Mouse (Mus musculus) limb, embryonic 15.5 days (tissue): ENCODE measurements around the gene Dad1. TPM values are rescaled to one million over a fixed set of nuclear protein-coding genes. Genes with fewer than 3 reads are reported as not detected.

ENCODE experiments used
- ATAC-seq: fragments of 200-750 bp; cut with Nextera tagmentation; 2 replicates; pipeline ENCODE4 v1.8.0; 2017; ENCODE audit warnings: low read depth, moderate TSS enrichment; ENCODE audit not compliant: insufficient number of reproducible peaks, low FRiP score, low TSS enrichment
- H3K27ac ChIP-seq: fragments of 300-500 bp; sonication (generic); 2 replicates; pipeline ENCODE4 v1.5.1; 2015; ENCODE audit warnings: moderate library complexity, mild to moderate bottlenecking, inconsistent platforms
- H3K27me3 ChIP-seq: fragments of 300-500 bp; sonication (generic); 2 replicates; pipeline ENCODE4 v1.6.1; 2015; ENCODE audit warnings: inconsistent platforms
- H3K36me3 ChIP-seq: fragments of 300-500 bp; sonication (generic); 2 replicates; pipeline ENCODE4 v1.6.1; 2015; ENCODE audit warnings: inconsistent platforms
- H3K4me1 ChIP-seq: fragments of 300-500 bp; sonication (generic); 2 replicates; pipeline ENCODE4 v1.6.1; 2015; ENCODE audit warnings: inconsistent platforms
- H3K4me2 ChIP-seq: fragments of 300-500 bp; sonication (generic); 2 replicates; pipeline ENCODE4 v1.6.1; 2015; ENCODE audit warnings: mild to moderate bottlenecking, inconsistent platforms
- H3K4me3 ChIP-seq: fragments of 300-500 bp; sonication (generic); 2 replicates; pipeline ENCODE4 v1.5.1; 2015; ENCODE audit warnings: mild to moderate bottlenecking, inconsistent platforms
- H3K9ac ChIP-seq: fragments of 300-500 bp; sonication (generic); 2 replicates; pipeline ENCODE4 v1.6.1; 2015; ENCODE audit warnings: inconsistent platforms
- H3K9me3 ChIP-seq: fragments of 300-500 bp; sonication (generic); 2 replicates; pipeline ENCODE4 v1.6.1; 2016; ENCODE audit warnings: inconsistent platforms
- WGBS: fragments of 180-500 bp; shearing (Covaris S2); methylation state at CpG from one replicate; pipeline ENCODE4 v1.1.7; 2015; 5-methylcytosine and 5-hydroxymethylcytosine counted together
- polyA plus RNA-seq: library from polyadenylated mRNA; unstranded; fragments of >200 nt; fragmentation: Nextera tagmentation; extraction: Ambion mirVana; gene quantifications from 2 replicates; pipeline ENCODE4 v1.2.1, GENCODE M21; 2015

Dad1 gene
- polyA plus RNA-seq, 1 experiment from 2014 or later, result 403 TPM

DNA sequence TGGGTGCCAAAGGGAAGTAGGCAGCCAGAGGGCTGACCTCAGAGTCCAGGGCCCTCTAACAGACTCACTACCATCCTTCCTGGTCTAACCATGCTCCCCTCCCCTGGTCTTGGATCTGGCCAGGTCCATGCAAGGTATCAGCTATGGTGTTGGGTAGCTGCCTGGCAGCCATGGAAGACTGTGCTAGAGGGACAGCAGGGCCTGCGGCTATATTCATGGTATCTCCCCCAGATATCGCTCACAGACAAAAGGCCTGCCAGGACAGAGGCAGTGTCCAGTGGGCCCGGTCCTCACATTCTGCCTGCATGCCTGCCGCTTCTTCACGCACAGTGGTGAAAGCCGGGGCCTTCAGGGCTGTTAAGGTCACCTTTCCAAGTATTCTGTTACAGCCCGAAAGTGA lies 10.3 kb upstream of the Dad1 start:
- H3K27me3 ChIP-seq, result no peaks in the 10 kb centered on the region
- H3K4me2 ChIP-seq, result no peak overlapping the region
- H3K9me3 ChIP-seq, result no peaks in the 10 kb centered on the region
- WGBS, result 92% methylated on average over 7 of the region's 7 CpGs
- peaks cover 57% of the 10 kb centered on the region for H3K36me3 ChIP-seq
- H3K4me1 ChIP-seq, result peaks cover 9% of the 10 kb centered on the region
- H3K4me3 ChIP-seq, result no peak overlapping the region
- H3K9ac ChIP-seq, result no peak overlapping the region
- ATAC-seq, result no peak
- H3K27ac ChIP-seq, result no peak overlapping the region

DNA sequence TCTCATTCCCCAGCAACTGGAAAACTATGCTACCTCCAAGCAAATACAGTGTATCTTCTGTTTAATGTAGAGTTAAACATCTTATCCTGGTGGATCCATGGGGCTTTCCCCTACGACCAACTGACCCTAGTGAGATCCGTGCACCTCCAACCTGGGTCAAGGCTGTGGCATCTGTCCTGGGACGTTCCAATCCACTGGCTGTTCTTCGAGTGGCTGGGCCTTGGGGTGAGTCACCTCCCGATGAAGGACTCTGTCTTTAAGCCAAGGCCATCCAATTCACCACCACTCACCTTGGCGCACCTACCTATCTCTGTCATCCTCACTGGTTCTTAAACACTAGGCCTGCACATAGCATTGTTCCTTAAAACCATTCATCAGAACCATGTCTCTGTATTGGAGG lies 9.2 kb upstream of the Dad1 start:
- H3K9ac ChIP-seq, result no peak overlapping the region
- H3K4me2 ChIP-seq, result no peak overlapping the region
- H3K27ac ChIP-seq, result no peak overlapping the region
- peaks cover 17% of the 10 kb centered on the region for H3K4me1 ChIP-seq
- no peaks in the 10 kb centered on the region for H3K9me3 ChIP-seq
- H3K27me3 ChIP-seq, result no peaks in the 10 kb centered on the region
- peaks cover 46% of the 10 kb centered on the region for H3K36me3 ChIP-seq
- 94% methylated on average over 6 of the region's 6 CpGs for WGBS
- no peak for ATAC-seq
- H3K4me3 ChIP-seq, result no peak overlapping the region

DNA sequence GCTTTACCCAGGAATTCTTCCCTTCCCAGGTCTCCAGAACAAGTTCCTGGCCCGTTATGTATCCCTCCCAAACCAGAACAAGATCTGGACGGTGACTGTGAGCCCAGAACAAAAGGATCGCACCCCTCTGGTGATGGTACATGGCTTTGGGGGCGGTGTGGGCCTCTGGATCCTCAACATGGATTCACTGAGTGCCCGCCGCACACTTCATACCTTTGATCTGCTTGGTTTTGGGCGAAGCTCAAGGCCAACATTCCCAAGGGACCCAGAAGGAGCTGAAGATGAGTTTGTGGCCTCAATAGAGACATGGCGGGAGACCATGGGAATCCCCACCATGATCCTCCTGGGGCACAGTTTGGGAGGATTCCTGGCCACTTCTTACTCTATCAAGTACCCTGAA lies 8.7 kb upstream of the Dad1 start:
- H3K27ac ChIP-seq, result no peak overlapping the region

DNA sequence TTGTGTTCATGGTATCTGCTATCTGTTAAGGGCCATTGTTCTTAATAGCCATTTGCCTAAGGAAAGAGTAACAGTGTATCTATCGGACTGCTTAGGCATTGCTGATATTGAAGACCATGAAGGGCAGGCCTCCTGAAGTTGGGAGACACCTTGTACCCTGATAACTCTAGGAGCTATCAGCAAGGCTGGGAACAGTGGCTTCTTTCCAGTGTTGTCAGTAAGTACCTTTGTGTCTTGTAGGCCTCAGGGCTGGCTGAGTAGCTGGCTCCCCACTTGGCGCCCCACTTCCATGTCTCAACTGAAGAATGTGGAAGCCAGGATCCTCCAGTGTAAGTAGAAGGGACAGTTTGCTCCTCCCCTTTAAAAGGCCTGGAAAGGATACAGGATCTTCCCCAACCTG lies 7.5 kb upstream of the Dad1 start:
- H3K36me3 ChIP-seq, result peaks cover 30% of the 10 kb centered on the region

More for the DNA sequence above, 8.7 kb upstream of the Dad1 start:
- H3K4me3 ChIP-seq, result no peak overlapping the region
- no peak overlapping the region for H3K9ac ChIP-seq
- H3K36me3 ChIP-seq, result peaks cover 42% of the 10 kb centered on the region
- no peaks in the 10 kb centered on the region for H3K27me3 ChIP-seq
- 90% methylated on average over 8 of the region's 8 CpGs for WGBS
- no peak overlapping the region for H3K4me2 ChIP-seq
- H3K9me3 ChIP-seq, result no peaks in the 10 kb centered on the region
- no peak for ATAC-seq
- peaks cover 17% of the 10 kb centered on the region for H3K4me1 ChIP-seq

DNA sequence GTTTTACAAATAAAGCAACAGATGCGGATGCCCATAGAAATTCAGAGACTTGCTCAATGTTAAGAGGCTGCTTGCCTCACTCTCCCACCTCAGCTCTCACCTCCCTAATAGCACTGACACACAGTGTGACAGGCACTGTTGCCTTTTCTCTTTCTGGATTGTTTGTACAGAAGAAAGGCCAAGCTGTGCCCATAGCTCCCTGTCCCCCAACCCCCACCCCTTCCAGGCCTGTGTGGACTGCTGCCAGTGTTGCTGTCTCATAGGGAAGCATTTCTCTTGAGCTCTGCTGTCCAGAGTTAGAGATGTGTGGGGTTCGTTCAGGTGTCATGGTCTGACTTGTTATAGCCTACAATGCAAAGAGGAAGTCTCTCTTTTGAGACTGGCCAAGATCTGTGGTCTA lies 6.3 kb upstream of the Dad1 start:
- Histone ChIP-seq H3K27ac (no peak overlapping the region), H3K27me3 (no peaks in the 10 kb centered on the region), H3K36me3 (peaks cover 25% of the 10 kb centered on the region), H3K4me1 (peaks cover 17% of the 10 kb centered on the region), H3K9me3 (no peaks in the 10 kb centered on the region), H3K4me2 (peak overlapping the region; percentile 80), H3K9ac (no peak overlapping the region), H3K4me3 (peak overlapping the region; percentile 61)
- ATAC-seq, result no peak
- WGBS, result 74% methylated on average over 2 of the region's 2 CpGs

More for the DNA sequence above, 7.5 kb upstream of the Dad1 start:
- Histone ChIP-seq H3K9me3 (no peaks in the 10 kb centered on the region), H3K27me3 (no peaks in the 10 kb centered on the region), H3K4me3 (no peak overlapping the region), H3K4me1 (peaks cover 17% of the 10 kb centered on the region), H3K27ac (no peak overlapping the region), H3K4me2 (no peak overlapping the region), H3K9ac (no peak overlapping the region)
- no peak for ATAC-seq
- WGBS, result 95% methylated on average over 2 of the region's 2 CpGs

DNA sequence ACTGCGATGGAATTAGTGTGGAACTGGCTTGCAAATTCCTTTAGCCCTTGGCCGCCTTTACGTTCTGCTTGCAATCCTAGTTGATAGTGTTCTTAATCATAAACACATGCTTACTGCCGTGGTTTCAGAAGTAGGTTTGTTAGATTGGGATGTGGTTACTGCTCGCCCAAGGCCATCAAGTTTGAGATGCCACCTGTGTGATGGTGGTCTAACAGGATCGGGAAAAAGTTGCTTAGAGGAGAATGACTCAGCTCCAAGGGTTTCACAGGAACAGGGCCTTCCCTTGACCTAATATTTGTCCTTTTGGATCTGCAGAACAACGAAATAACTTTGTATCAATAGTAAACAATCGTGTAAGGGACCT lies 5.8 kb upstream of the Dad1 start:
- 11% methylated on average over 8 of the region's 8 CpGs for WGBS
- no peak for ATAC-seq
- peaks cover 20% of the 10 kb centered on the region for H3K4me1 ChIP-seq
- H3K27ac ChIP-seq, result peak overlapping the region; percentile 64
- H3K4me3 ChIP-seq, result peak overlapping the region; percentile 61
- H3K4me2 ChIP-seq, result peak overlapping the region; percentile 80
- peaks cover 20% of the 10 kb centered on the region for H3K36me3 ChIP-seq
- no peaks in the 10 kb centered on the region for H3K9me3 ChIP-seq
- H3K27me3 ChIP-seq, result no peaks in the 10 kb centered on the region
- peak overlapping the region; percentile 55 for H3K9ac ChIP-seq

DNA sequence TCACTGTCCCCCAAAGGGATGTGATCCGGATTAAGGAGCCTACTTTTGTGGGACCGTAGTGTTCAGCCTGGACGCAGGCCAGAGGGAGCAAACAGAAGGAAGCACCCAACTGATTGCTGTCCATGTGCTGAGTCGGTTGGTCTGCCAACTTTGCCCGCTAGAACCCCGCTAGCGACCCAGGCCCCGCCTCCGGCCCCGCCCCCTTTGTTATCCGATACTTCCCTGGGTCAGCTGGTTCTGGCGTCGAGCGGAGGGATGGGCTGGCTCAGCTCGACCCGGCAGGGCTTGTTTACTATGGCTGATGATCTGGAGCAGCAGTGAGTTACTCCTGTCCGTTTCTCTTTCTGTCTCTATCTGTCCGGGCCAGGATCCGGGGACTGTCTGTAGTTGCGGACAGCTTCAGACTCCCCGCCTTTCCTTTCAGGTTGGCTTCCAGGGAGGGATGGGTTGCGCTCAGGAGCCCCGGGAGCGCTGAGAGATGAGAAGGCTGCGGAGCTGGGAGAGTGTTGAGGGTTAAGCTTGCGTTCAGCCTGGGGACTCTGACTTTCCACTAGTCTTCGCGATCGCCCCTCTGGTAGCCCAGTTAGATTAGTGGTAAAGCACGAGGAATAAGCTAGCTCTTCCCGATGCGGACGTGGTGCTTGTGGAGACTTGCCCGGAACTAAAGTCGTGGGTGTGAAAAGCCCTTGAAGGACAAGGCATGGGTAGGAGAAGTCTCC lies 5.3 kb upstream of the Dad1 start:
- H3K4me1 ChIP-seq, result peaks cover 24% of the 10 kb centered on the region
- H3K4me3 ChIP-seq, result peak overlapping the region; percentile 61
- peak overlapping the region; percentile 80 for H3K4me2 ChIP-seq
- peak overlapping the region; percentile 64 for H3K27ac ChIP-seq
- peak; percentile 91 for ATAC-seq
- no peaks in the 10 kb centered on the region for H3K9me3 ChIP-seq
- under 1% methylated on average over 35 of the region's 35 CpGs for WGBS
- peaks cover 17% of the 10 kb centered on the region for H3K36me3 ChIP-seq
- peak overlapping the region; percentile 55 for H3K9ac ChIP-seq
- no peaks in the 10 kb centered on the region for H3K27me3 ChIP-seq

DNA sequence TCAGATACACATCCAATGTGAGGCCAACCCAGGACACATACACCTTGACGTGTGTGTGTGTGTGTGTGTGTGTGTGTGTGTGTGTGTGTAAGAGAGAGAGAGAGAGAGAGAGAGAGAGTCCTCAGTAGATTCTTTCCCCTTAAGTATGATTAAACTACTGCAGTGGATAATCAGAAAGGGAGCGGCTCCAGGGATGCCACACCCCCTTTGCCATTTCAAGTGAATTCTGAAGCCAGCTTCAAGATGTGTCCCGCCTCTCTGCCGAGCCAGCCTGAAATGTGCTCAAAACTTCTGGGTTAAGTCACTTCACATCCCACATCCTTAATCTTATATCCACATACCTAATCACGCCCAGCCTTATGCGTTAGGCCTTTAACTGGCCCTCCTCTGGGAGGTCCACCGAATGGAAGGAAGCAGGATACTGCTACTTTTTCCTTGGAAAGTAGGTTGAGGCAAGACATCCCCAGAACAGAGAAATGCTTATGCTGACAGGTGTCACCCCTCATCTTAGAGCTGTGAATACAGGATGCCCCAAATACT lies 4.3 kb upstream of the Dad1 start:
- Histone ChIP-seq H3K4me2 (peak overlapping the region; percentile 80), H3K36me3 (peaks cover 9% of the 10 kb centered on the region), H3K4me1 (peaks cover 24% of the 10 kb centered on the region), H3K27me3 (no peaks in the 10 kb centered on the region), H3K27ac (no peak overlapping the region), H3K9me3 (no peaks in the 10 kb centered on the region), H3K4me3 (peak overlapping the region; percentile 61; the same call in 1 of the 2 replicates), H3K9ac (no peak overlapping the region)
- WGBS, result 61% methylated on average over 7 of the region's 7 CpGs
- ATAC-seq, result no peak

DNA sequence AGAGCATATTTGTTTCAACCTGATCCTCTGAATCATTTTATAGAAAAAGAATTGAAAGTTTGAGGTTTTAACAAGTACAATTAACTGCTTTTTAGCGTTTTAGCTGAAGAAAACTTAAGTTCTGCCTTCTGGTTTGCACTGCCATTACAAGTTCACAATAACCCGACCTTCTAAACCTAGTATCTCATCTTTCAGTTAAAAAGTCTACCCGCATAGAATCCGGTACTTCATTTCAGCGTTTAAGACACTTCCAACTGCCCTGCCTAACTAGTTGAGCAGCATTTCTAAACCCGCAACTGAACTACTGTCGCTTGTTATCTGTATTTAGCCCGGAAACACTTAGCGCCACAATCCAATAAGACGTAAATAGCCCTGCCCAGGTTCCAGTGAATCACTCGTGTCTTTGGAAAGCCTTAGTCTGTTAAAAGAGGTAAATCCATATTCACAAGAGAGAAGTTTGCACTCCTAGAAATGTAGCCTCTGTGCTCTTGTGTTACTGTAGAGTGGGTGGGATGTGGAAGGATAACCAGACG lies 832 bp upstream of the Dad1 start:
- H3K9me3 ChIP-seq, result no peaks in the 10 kb centered on the region
- WGBS, result 55% methylated on average over 12 of the region's 12 CpGs
- H3K4me1 ChIP-seq, result peaks cover 41% of the 10 kb centered on the region
- ATAC-seq, result no peak
- peak overlapping the region; percentile 68 for H3K4me2 ChIP-seq
- no peaks in the 10 kb centered on the region; the same call in 1 of the 2 replicates for H3K36me3 ChIP-seq
- no peaks in the 10 kb centered on the region for H3K27me3 ChIP-seq
- peak overlapping the region; percentile 79 for H3K4me3 ChIP-seq
- no peak overlapping the region for H3K9ac ChIP-seq
- H3K27ac ChIP-seq, result no peak overlapping the region

DNA sequence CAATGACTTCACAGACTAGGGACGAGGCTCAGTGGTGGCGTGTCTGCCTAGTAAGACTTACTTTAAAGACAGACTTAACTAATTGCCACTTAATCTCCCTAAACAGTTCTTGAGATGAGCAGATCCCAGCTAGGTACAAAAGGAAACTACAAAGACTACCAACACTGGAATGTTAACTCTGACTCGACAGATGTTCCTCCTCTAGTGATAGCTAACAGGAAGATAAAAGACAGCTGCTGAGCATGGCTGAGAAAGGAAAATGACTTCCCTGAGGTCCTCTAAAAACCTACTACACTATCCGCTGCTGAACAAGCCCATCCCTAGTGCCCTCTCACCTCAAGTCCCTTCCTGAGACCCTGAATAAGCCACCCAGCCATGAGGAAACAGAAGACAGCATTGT lies 3.8 kb downstream of the Dad1 start:
- no peak overlapping the region for H3K9ac ChIP-seq
- 45% methylated on average over 4 of the region's 4 CpGs for WGBS
- no peak overlapping the region for H3K4me3 ChIP-seq
- H3K9me3 ChIP-seq, result no peaks in the 10 kb centered on the region
- no peak overlapping the region for H3K27ac ChIP-seq
- peaks cover 33% of the 10 kb centered on the region for H3K4me1 ChIP-seq
- no peaks in the 10 kb centered on the region for H3K27me3 ChIP-seq
- ATAC-seq, result no peak
- H3K36me3 ChIP-seq, result peaks cover 16% of the 10 kb centered on the region; the same call in 1 of the 2 replicates
- no peak overlapping the region for H3K4me2 ChIP-seq

DNA sequence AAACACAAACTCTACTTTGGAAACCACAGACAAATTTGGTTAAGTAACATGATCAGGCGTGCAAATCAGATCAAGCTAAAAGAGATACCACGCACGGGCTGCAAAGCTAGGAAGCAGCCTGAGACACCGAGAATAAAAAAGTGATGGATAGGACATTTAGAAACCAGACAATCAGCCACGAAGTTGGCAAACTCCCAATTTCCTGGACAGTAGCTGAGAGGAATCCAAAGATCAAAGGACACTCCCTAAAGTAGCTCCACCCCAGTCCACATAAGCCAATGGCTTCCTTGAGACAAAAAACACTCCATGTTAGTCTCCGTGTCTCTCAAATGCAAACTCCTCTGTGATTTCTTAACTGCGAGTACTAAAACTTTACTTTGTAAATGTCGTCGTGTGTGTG lies 4.6 kb downstream of the Dad1 start:
- H3K27me3 ChIP-seq, result no peaks in the 10 kb centered on the region
- 63% methylated on average over 9 of the region's 9 CpGs for WGBS
- H3K4me2 ChIP-seq, result no peak overlapping the region
- H3K9me3 ChIP-seq, result no peaks in the 10 kb centered on the region
- H3K4me1 ChIP-seq, result peaks cover 26% of the 10 kb centered on the region
- no peak for ATAC-seq
- H3K36me3 ChIP-seq, result peaks cover 19% of the 10 kb centered on the region; the same call in 1 of the 2 replicates
- no peak overlapping the region for H3K4me3 ChIP-seq
- H3K9ac ChIP-seq, result no peak overlapping the region
- H3K27ac ChIP-seq, result no peak overlapping the region

DNA sequence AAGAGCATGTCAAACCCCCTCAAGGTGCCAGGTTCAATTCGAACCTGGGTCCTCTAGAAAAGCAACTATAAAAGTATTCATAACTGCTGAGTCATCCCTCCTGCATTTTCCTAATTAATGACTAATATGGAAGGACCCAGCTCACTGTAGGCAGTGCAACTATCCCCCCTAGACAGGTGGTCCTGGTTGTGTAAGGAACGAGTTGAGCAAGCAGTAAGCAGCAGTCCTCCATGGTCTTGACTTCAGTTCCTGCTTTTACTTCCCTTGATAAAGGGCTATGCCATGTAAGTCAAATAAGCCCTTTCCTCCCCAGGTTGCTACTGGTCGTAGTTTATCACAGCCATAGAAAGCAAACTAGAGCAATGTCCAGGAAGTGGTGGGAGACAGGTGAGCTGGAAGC lies 7.7 kb downstream of the Dad1 start:
- H3K9ac ChIP-seq, result no peak overlapping the region
- H3K36me3 ChIP-seq, result peaks cover 45% of the 10 kb centered on the region
- H3K27me3 ChIP-seq, result no peaks in the 10 kb centered on the region
- no peak overlapping the region for H3K4me2 ChIP-seq
- 90% methylated on average over 3 of the region's 3 CpGs for WGBS
- no peak for ATAC-seq
- no peak overlapping the region for H3K27ac ChIP-seq
- no peaks in the 10 kb centered on the region for H3K9me3 ChIP-seq
- no peak overlapping the region for H3K4me3 ChIP-seq
- peaks cover 13% of the 10 kb centered on the region for H3K4me1 ChIP-seq
